ENCODE assay signal across 9 mouse cellular contexts in the genomic region with DNA sequence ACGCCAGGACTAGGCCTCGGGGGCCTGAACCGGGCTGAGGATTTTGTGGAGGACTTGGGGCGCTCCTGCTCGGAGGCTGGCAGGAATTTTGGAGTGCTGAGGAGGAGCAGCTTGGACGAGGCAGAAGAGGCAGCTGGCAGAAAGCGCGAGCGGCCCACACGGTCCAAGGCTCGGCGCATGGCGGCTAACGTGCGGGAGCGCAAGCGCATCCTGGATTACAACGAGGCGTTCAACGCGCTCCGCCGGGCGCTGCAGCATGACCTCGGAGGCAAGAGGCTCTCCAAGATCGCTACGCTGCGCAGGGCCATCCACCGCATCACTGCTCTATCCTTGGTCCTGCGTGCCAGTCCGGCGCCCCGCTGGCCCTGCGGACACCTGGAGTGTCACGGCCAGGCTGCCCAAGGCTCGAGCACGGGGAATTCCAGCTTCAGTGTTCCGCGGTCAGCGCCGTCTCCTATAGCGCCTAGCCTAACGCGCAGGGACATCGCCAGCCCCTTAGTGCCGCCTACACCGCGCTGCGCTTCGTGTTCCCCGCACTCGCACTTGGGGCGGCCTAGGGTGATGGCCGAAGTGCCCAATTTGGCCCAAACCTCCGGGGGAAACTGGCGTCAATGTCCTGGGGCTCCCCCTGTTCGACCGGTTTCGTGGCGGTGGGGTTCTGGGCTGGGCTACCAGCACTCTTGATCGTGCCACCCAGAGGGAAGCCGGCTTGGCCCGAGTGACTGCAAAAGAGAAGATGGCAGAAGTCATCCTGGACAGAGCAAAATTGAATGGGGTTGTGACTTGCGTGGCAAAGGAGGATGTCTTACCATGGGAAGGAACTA. TPM values are rescaled to one million over a fixed set of nuclear protein-coding genes. Genes with fewer than 3 reads are reported as not detected.
A peak's percentile ranks its signal among the peaks of the same experiment; 100 is the strongest.
DNase-seq lines count a peak whose midpoint lies in the region; ATAC-seq lines count a peak whose summit lies in the region.
"Had no signal": no experiment of that assay in that cellular context is flagged by ENCODE, and none has a peak within 500 bp of the region (broad histone marks: within the 10 kb centered on the region; RNA-seq: fewer than 3 reads in every experiment).

No protein-coding gene starts in this region.

- no peak overlapping the region for H3K27ac ChIP-seq in heart, embryonic 15.5 days
- H3K27ac ChIP-seq in brown adipose tissue, adult 24 weeks (replicated peaks; ENCODE audit: low read depth, low read length): no peak overlapping the region

- peak overlapping the region; percentile 38 for H3K4me3 ChIP-seq in heart, embryonic 15.5 days
- peak overlapping the region; percentile 13; the same call in 1 of the 2 replicates for H3K4me3 ChIP-seq in brown adipose tissue, adult 24 weeks (ENCODE audit: insufficient read depth, low read depth, low read length)

- 3% methylated on average over 63 of the region's 64 CpGs for WGBS in heart, embryonic 15.5 days

- H3K27me3 ChIP-seq in heart, embryonic 15.5 days: peaks cover 82% of the 10 kb centered on the region

- H3K9ac ChIP-seq in heart, embryonic 15.5 days: no peak overlapping the region

- H3K9me3 ChIP-seq in heart, embryonic 15.5 days (replicated peaks): no peaks in the 10 kb centered on the region

- intact Hi-C loops in left cerebral cortex, postnatal 4 days (cut with DNase I): no loop called here

- peaks cover 10% of the 10 kb centered on the region for H3K4me1 ChIP-seq in heart, embryonic 15.5 days (replicated peaks)
- H3K4me1 ChIP-seq in brown adipose tissue, adult 24 weeks (ENCODE audit: control insufficient read depth, insufficient read depth, insufficient read length, low read length): no peaks in the 10 kb centered on the region

- H3K36me3 ChIP-seq in heart, embryonic 15.5 days: no peaks in the 10 kb centered on the region

- H3K4me2 ChIP-seq in heart, embryonic 15.5 days: peak overlapping the region; percentile 61

- no peak for ATAC-seq in heart, embryonic 15.5 days (replicated peaks; ENCODE audit: insufficient number of reproducible peaks, insufficient read depth, low FRiP score, low read depth)

- DNase-seq in heart, adult 8-10 months (ENCODE audit: low spot score): no peak
- DNase-seq in frontal cortex, postnatal 25 days (ENCODE audit: low spot score in 2 of 2): peak; percentile 32 to 42
- peak; percentile 38 for DNase-seq in left cerebral cortex, postnatal 4 days
- peak; percentile 70 for DNase-seq in right cerebral cortex, postnatal 14 days
- DNase-seq in thymus, adult 18-20 months: no peak
- DNase-seq in urinary bladder, postnatal 36 days (ENCODE audit: low spot score in 2 of 2): no peak

RNA-seq across cellular contexts. Expression of gene Bhlha9, which starts 0.5 kb away (rescaled TPM):
- polyA plus RNA-seq in heart, embryonic 15.5 days (2015; fragmentation: Nextera tagmentation; extraction: Ambion mirVana): 0.10 and 0.34 TPM in 2 replicates
- total RNA-seq in heart, adult 8-10 months (2022): not detected
- not detected in 2 replicates for polyA plus RNA-seq in brown adipose tissue, adult 24 weeks (2012; ENCODE audit: insufficient read depth, insufficient read length, missing spikeins)
- 1 to 10 TPM; 2.5 to 3.3 TPM for total RNA-seq in left cerebral cortex, postnatal 4 days (2021)
- total RNA-seq: CH12.LX had no signal

RNA-seq across cellular contexts. Expression of gene Trarg1, which starts 6.8 kb away (rescaled TPM):
- 0.24 and 0.33 TPM in 2 replicates for polyA plus RNA-seq in heart, embryonic 15.5 days (2015; fragmentation: Nextera tagmentation; extraction: Ambion mirVana)
- total RNA-seq in heart, adult 8-10 months (2022): 1 to 10 TPM; 2.6 to 3.6 (median 3.1) TPM
- 368 and 373 TPM in 2 replicates for polyA plus RNA-seq in brown adipose tissue, adult 24 weeks (2012; ENCODE audit: insufficient read depth, insufficient read length, missing spikeins)
- under 1 TPM; 0.30 to 0.68 TPM for total RNA-seq in left cerebral cortex, postnatal 4 days (2021)
- total RNA-seq: CH12.LX had no signal

RNA-seq across cellular contexts. Expression of gene Abr, which starts 50.7 kb away (rescaled TPM):
- polyA plus RNA-seq in heart, embryonic 15.5 days (2015; fragmentation: Nextera tagmentation; extraction: Ambion mirVana): 19.9 and 28.2 TPM in 2 replicates
- total RNA-seq in heart, adult 8-10 months (2022): 10 to 100 TPM; 21.9 to 28.6 (median 25.0) TPM
- 2.4 and 3.6 TPM in 2 replicates for polyA plus RNA-seq in brown adipose tissue, adult 24 weeks (2012; ENCODE audit: insufficient read depth, insufficient read length, missing spikeins)
- 100 to 1,000 TPM; 267 to 280 TPM for total RNA-seq in left cerebral cortex, postnatal 4 days (2021)

Comparison
In these comparisons a context has a peak if more than half of its experiments do, and no peak if none do; other contexts are left out.
1. DNase-seq: peak in frontal cortex, postnatal 25 days (2 of 2), left cerebral cortex, postnatal 4 days (single experiment) and right cerebral cortex, postnatal 14 days (single experiment); none in heart, adult 8-10 months (single experiment), thymus, adult 18-20 months (0 of 2) and urinary bladder, postnatal 36 days (0 of 2).
2. RNA of gene Abr, which starts 50.7 kb away (total RNA-seq): 267 to 280 TPM in left cerebral cortex, postnatal 4 days; 21.9 to 28.6 TPM in heart, adult 8-10 months; every median in the first group is over 4 times any median in the second.